Mouse (Mus musculus): Measurements from ENCODE around the gene Ak6. TPM values are rescaled to one million over a fixed set of nuclear protein-coding genes. Genes with fewer than 3 reads are reported as not detected.

The Ak6 gene
- total RNA-seq (2015; ENCODE audit: low replicate concordance) (84.9 and 114 TPM in 2 replicates), total RNA-seq (2017; ENCODE audit: low replicate concordance) (38.1 and 53.0 TPM in 2 replicates)

DNA sequence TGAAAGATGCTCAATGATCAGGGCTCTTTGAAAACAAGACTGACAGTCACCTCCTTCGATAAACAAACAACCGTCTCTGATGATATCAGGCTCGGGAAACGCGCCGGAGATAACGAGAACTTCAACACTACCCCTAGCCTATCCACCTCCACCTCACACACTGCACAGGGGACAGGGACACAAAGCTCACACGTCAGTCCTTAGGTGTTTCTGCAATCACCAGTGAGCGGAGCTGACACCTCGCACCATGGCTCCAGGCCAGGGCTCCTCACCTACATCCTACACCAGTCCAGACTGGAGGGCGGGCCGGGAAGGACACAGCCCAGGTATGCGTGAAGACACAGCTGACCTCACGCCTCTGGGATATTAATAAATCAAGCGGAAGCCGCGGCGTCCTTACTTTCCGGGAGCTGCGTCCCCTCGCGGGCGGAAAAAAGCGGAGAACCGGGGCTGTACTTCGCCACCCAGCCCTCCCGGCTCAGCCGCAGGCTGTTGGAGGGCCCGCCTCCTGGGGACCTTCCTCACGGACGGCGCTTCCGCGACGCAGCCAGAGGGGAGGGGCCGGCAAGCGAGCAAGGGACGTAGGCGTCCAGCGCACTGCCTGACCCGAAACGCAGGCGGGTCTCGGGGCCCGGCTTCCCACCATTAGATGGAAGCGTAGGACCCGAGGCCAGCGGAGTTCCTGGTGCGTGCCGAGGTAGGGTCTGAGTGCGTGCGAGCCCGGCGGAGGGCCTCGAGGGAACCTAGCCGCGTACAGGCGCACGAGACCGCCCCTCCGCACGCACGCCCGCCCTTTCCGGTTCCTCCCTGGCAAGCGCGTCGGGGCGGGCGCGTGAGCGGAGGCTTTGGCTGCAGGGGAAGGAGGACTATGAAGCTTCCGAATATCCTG, at the start of gene Ak6, which contains the start of gene Rad17:
TSS of gene Ak6 (plus strand) at position 430 of the 889 bp plus-strand sequence.
TSS of gene Rad17 (minus strand) at position 502 of the 889 bp plus-strand sequence.
- peak; percentile 97 for ATAC-seq (replicated peaks; ENCODE audit: low FRiP score, poor library complexity, severe bottlenecking)

GRCm38 (mm10) chr13:100601034-100601433, 49.7 kb upstream of the Ak6 start:
- no peak for ATAC-seq (replicated peaks; ENCODE audit: low FRiP score, poor library complexity, severe bottlenecking)

DNA sequence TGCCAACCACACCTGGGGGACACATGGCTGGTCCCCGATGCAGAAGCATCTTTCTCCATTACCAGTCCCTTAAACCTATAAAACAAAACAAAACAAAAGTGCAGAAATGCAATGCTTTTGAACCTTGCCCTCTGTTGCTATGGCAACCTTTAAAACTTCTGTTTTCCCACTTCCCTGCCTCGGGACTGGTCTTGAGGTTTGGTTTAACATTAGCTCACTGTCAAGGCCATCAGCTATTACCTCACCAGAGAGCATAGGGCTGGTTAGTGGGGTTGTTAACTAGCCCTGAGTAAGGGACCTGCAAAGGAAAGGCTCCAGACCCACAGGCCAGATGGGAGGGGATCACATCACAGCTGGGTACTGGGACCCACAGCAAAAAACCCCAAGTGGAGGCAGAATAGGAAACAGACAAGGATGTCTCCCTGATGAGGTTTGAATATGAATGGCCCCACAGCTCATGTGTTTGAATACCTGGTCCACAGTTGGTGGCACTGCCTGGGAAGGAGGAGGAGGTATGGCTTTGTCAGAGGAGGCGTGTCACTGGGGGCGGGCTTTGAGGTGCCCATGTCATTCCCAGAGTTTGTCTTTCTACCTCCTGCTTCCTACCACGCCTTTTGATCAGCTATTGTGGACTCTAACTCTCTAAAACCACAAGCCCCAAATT, 48.4 kb upstream of the Ak6 start:
- ATAC-seq (replicated peaks; ENCODE audit: low FRiP score, poor library complexity, severe bottlenecking) = no peak

DNA sequence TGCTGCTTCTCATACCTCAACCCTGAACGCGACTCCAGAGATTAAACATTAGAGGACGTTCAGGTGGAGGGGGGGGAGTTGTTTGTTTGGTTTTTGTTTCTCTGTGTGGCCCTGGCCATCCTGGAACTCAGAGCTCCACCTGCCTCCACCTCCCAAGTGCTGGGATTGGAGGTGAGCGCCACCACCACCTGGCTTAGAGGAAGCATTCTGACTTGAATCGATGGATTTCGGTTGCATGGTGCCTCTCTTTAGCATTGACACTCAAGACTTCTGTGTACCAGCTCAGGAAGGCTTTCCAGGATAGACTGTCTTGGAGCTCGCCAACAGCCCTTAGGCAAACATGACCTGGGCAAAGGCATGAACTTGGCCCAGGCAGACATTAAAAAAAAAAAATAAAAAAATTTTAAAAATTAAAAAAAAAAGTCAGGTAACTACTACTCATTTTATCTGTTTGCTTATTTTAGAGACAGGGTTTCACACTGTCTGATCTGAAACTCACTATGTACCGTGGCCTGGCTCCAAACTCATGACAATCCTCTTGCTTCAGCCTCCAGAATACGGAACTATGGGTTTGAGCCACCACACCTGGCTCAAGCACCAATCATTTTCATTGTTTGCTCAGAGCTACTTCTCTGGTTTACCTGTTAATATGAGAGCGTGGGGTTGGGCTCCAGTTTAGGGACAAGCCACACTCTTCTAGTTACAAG, 47.6 kb upstream of the Ak6 start:
- no peak for ATAC-seq (replicated peaks; ENCODE audit: low FRiP score, poor library complexity, severe bottlenecking)

GRCm38 (mm10) chr13:100603738-100604095, 47.1 kb upstream of the Ak6 start:
- ATAC-seq (replicated peaks; ENCODE audit: low FRiP score, poor library complexity, severe bottlenecking) = no peak

DNA sequence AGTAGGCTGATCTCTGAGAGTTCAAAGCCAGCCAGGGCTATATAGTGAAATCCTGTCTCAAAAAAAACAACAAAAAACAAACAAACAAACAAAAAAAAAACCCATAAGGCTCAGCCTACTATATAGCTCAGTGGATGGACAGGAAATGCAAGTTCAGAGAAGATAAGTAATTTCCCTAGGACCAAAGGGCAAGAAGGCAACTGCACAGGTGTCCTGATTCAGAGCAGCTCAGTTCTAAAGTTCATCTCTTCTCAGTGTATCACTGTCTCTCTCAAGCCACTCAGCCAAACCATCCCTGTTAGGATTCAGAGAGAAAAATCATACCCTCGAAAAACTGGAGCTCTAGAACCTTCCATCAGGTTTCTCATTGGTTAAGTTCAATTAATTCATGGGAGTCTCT, 44.9 kb upstream of the Ak6 start:
- no peak for ATAC-seq (replicated peaks; ENCODE audit: low FRiP score, poor library complexity, severe bottlenecking)

DNA sequence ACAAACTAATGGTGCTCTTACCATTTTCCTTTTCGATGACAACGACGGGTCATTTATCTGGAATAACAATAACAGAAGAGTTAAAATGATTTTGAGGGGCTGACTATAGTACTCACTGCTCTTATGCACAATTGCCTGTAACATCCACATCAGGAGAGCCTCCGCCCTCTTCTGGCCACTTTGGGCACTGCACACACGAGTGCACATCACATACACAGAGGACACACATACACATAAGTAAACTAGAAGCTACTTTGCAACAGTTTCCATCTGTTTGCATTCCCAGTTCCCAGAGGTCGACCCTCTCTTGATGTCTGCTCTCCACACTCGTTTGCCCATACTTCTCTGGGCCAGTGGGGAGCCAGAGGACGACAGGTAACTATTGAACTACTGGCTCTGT, 43.0 kb upstream of the Ak6 start:
- ATAC-seq (replicated peaks; ENCODE audit: low FRiP score, poor library complexity, severe bottlenecking) = no peak

- ATAC-seq (replicated peaks; ENCODE audit: low FRiP score, poor library complexity, severe bottlenecking) = no peak
Observed at GRCm38 (mm10) chr13:100611266-100611665, 39.5 kb upstream of the Ak6 start.

DNA sequence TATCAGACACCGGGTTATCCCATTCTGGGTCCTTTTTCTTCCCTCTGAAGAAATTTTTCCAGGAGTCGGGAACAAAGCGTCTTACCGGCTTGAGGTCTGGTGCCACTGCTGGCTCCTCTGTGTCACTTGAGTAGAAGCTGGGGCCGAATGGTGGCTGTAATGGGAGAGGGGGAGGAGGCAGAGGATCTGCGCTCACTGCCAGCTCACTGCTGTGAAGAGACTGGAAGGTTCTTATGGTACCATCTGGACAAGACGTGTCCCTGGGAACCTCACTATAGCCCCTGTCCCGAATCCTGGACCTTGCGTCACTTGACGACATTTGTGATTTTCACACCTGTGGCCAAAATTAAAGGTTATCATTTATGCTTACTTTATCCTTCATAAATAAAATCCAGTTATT, 38.5 kb upstream of the Ak6 start:
- ATAC-seq (replicated peaks; ENCODE audit: low FRiP score, poor library complexity, severe bottlenecking) = no peak

GRCm38 (mm10) chr13:100612903-100613302, 37.9 kb upstream of the Ak6 start:
- no peak for ATAC-seq (replicated peaks; ENCODE audit: low FRiP score, poor library complexity, severe bottlenecking)

DNA sequence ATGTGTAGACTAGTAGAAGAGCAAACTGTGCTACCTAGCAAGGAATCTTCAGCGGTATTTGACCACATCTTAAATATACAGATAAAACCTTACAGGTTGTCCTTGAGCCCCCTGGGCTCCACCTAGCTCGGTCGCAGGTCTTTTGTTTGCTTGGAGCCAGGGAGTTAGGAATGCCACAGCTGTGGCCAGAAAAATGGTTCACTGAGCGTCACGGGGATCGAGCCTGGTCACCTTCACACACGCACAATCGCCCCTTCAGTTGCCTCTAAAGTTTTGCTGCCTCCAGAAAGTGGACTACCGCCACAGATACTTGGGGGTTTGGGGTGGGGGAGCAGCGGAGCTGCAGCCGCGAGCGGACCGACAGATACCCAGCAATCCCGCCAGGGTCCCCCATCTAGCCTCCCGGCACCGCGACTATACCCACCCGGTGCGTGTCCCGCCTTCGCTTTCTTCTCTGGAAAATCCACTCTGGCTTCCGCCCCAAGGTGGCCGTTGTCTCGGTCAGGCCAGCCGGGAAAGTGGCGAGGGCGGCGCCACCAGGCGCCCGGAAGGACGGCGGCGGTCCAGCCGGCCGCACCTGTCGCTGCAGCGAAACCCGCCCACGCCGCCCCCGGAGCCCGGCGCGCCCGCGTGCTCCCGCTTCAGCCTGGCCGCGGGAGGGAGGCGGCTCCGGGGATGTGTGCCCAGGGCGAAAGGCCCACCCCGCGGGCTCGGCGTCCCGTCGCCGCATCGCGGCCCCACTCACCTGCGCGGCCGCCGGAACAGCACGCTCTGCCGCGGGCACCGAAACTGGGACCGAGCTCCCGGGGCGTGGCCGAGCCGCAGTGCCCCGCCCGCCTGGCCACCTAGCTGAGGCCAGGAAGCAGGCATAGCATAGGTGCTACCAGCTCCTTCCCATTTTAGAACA, 34.3 kb upstream of the Ak6 start, which contains the start of gene Marveld2:
TSS of gene Marveld2 (minus strand) at position 791 of the 907 bp plus-strand sequence.
- ATAC-seq (replicated peaks; ENCODE audit: low FRiP score, poor library complexity, severe bottlenecking) = peak; percentile 90

DNA sequence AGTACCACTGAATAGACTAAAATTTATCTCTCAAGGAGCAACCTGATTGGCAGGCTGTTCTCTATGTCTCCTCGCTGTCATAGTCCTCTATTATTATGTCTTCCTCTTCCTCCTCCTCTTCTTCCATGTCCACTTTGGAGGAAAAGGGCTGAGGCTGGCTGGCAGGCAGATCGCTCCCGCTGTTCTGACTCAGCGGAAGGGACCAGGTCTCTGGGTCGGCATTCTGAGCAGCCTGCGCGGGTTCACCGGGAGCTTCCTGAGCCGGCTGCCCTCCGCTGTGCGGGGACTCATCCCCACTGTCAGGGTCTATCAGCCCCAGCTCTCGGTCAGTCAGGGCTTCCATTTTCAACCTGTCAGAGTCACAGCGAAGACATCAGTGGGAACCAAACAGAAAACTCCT, 33.2 kb upstream of the Ak6 start:
- ATAC-seq (replicated peaks; ENCODE audit: low FRiP score, poor library complexity, severe bottlenecking) = no peak

- no peak for ATAC-seq (replicated peaks; ENCODE audit: low FRiP score, poor library complexity, severe bottlenecking)
Observed at GRCm38 (mm10) chr13:100622241-100622640, 28.5 kb upstream of the Ak6 start.

- no peak for ATAC-seq (replicated peaks; ENCODE audit: low FRiP score, poor library complexity, severe bottlenecking)
Observed at GRCm38 (mm10) chr13:100634106-100634691, 16.6 kb upstream of the Ak6 start.

DNA sequence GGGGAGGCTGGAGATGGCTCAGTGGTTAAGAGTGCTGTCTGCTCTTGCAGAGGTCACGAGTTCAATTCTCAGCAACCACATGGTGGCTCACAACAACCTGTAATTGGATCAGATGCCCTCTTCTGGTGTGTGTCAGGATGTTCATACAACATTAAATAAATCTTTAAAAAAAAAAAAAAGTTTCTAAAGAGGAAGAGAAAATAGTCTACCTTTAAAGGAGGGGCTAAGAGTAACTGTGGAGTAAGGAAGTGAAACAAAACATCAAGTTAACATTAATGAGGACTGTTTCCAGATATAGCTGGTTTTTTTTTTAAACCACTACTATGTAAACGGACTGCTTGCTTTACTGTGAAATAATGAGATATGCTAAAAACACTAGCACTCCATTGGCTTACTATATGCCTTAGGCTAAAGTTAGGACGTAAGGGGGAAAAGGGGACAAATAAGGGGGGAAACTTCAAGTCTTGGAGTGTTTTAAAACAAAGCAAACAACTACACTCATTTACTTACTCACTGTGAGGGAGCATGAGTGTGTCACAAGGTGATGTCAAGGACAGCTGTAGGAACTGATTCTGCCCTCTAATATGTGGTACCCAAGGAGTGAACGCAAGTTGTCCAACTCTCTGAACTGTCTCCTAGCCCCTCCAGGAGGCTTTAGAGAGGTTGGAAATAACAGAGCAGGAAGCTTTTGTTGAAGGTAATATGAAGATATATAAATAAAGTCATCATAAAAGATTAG, 8.1 kb upstream of the Ak6 start:
- no peak for ATAC-seq (replicated peaks; ENCODE audit: low FRiP score, poor library complexity, severe bottlenecking)

- no peak for ATAC-seq (replicated peaks; ENCODE audit: low FRiP score, poor library complexity, severe bottlenecking)
Observed at GRCm38 (mm10) chr13:100648223-100648622, 2.6 kb upstream of the Ak6 start.

DNA sequence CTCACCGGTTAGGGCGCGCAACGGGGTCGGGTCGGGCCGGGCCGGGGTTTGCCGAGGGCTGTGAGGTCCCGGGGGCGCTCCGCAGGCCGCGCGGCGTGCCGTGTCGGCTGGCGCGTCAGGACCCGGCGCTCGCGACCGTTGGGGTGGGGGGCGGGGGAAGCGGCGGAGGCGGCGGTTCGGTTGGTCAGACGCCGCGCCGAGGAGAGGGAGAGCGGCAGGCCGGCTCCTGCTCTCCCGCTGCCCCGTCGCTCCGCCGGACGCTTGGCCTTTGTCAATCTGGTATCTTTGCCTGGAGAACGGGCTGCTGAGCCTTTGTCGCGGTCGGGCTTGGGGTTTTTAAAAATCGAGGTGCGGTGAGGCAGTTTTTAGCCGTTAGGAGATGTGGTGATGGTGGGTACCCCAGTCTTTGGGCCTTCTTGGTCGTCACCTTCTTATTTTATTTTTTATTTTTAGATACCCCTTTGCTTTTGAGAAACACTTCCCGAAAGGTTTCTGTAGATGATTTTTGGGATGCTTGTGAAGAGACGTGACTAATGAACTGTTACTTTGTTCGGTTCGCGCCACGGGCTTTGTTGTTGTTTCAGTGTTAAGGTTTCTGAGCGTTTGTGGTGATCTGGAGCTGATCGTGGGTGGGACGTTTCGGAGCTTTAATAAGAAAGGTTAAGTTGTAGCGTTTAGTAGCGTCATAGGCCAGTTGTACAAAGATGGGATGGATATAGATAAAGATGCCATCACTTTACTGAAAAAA, 834 bp downstream of the Ak6 start, which contains the start of gene Taf9:
TSS of gene Taf9 (plus strand) at position 141 of the 748 bp plus-strand sequence.
- ATAC-seq (replicated peaks; ENCODE audit: low FRiP score, poor library complexity, severe bottlenecking) = peak; percentile 42

DNA sequence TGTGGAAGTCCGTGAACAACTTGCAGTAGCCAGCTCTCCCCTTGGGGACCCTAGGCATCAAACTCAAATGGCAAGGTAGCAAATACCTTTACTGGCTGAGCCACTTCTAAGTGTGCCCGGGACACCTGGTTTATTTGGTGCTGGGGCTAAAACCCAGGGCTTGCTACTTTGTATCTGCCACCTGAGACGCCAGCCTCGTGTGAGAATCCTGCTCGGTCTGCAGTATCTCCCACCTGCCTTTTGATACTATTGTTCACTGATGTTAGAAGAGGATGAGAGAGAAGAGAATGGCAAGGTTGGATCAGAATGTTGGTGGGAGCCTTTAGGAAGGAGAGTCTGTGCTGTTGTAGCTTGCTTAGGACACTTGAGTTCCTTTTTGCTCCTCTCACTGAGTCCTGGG, 7.3 kb downstream of the Ak6 start:
- no peak for ATAC-seq (replicated peaks; ENCODE audit: low FRiP score, poor library complexity, severe bottlenecking)

All from erythroblast, adult 5-6 weeks (primary cell).